Mouse (Mus musculus) lung, postnatal 0 days (tissue): ENCODE measurements around the gene Myo9a. TPM values are rescaled to one million over a fixed set of nuclear protein-coding genes. Genes with fewer than 3 reads are reported as not detected.

Experiments
- ATAC-seq: fragments of 200-750 bp; cut with Nextera tagmentation; 2 replicates; pipeline ENCODE4 v1.8.0; 2017; ENCODE audit warnings: moderate library complexity
- DNase-seq: peaks from one replicate; pipeline ENCODE4 v3.0.0-alpha.2; 2016; ENCODE audit warnings: low spot score
- H3K27ac ChIP-seq: fragments of 300-500 bp; sonication (generic); 2 replicates; pipeline ENCODE4 v1.5.1; 2014; ENCODE audit warnings: antibody characterized with exemption, mild to moderate bottlenecking, low read length, mixed read lengths
- H3K27me3 ChIP-seq: fragments of 300-500 bp; sonication (generic); replicated peaks from 2 replicates; pipeline ENCODE4 v1.6.1; 2014; ENCODE audit warnings: low read length, mixed read lengths; ENCODE audit not compliant: insufficient read depth
- H3K36me3 ChIP-seq: fragments of 300-500 bp; sonication (generic); 2 replicates; pipeline ENCODE4 v1.6.1; 2014; ENCODE audit warnings: low read length, mixed read lengths; ENCODE audit not compliant: insufficient read depth
- H3K4me1 ChIP-seq: fragments of 300-500 bp; sonication (generic); 2 replicates; pipeline ENCODE4 v1.6.1; 2014; ENCODE audit warnings: antibody characterized with exemption, low read depth, low read length, mixed read lengths; ENCODE audit not compliant: insufficient read depth
- H3K4me2 ChIP-seq: fragments of 300-500 bp; sonication (generic); replicated peaks from 2 replicates; pipeline ENCODE4 v1.6.1; 2014; ENCODE audit warnings: low read depth, mild to moderate bottlenecking, low read length, moderate library complexity, mixed read lengths
- H3K4me3 ChIP-seq: fragments of 300-500 bp; sonication (generic); 2 replicates; pipeline ENCODE4 v1.5.1; 2014; ENCODE audit warnings: low read depth, low read length
- H3K9ac ChIP-seq: fragments of 300-500 bp; sonication (generic); replicated peaks from 2 replicates; pipeline ENCODE4 v1.6.1; 2014; ENCODE audit warnings: low read depth, mild to moderate bottlenecking
- H3K9me3 ChIP-seq: fragments of 300-500 bp; sonication (generic); 2 replicates; pipeline ENCODE4 v1.6.1; 2016; ENCODE audit warnings: low read length, mixed read lengths
- CTCF ChIP-seq: IDR thresholded peaks from 2 replicates; pipeline ENCODE4 v1.5.1; 2016; ENCODE audit warnings: antibody characterized with exemption, mild to moderate bottlenecking
- EP300 ChIP-seq: IDR thresholded peaks from 2 replicates; pipeline ENCODE4 v1.6.1; 2016; ENCODE audit warnings: antibody characterized with exemption, mild to moderate bottlenecking, control low read depth
- WGBS: fragments of 180-500 bp; shearing (Covaris S2); extraction: QIAGEN DNeasy Blood & Tissue Kit; methylation state at CpG from one replicate; pipeline ENCODE4 v1.1.7; 2014; 5-methylcytosine and 5-hydroxymethylcytosine counted together
- polyA plus RNA-seq: library from polyadenylated mRNA; unstranded; fragments of >200 nt; fragmentation: Nextera tagmentation; extraction: Ambion mirVana; gene quantifications from 2 replicates; pipeline ENCODE4 v1.2.1, GENCODE M21; 2015

The Myo9a gene
- polyA plus RNA-seq, 1 experiment from 2014 or later = 8.1 TPM

- ATAC-seq = no peak
- WGBS = 64% methylated on average over 11 of the region's 11 CpGs
These were observed 23.0 kb upstream of the Myo9a start for GRCm38 (mm10) chr9:59727569-59728286.

GRCm38 (mm10) chr9:59731136-59731535 is 19.6 kb upstream of the Myo9a start:
- Histone ChIP-seq H3K4me2 (no peak overlapping the region), H3K9ac (no peak overlapping the region), H3K4me3 (no peak overlapping the region), H3K36me3 (no peaks in the 10 kb centered on the region), H3K9me3 (no peaks in the 10 kb centered on the region), H3K4me1 (peaks cover 5% of the 10 kb centered on the region; the same call in 1 of the 2 replicates), H3K27ac (no peak overlapping the region), H3K27me3 (no peaks in the 10 kb centered on the region)
- WGBS = 79% methylated on average over 5 of the region's 5 CpGs
- DNase-seq (no peak), ATAC-seq (no peak)
- TF ChIP-seq EP300 (no peak), CTCF (no peak)

More at GRCm38 (mm10) chr9:59727569-59728286, 23.0 kb upstream of the Myo9a start:
- Histone ChIP-seq H3K9me3 (no peaks in the 10 kb centered on the region), H3K4me2 (no peak overlapping the region), H3K27me3 (no peaks in the 10 kb centered on the region), H3K9ac (no peak overlapping the region), H3K36me3 (no peaks in the 10 kb centered on the region), H3K27ac (no peak overlapping the region), H3K4me3 (no peak overlapping the region), H3K4me1 (peaks cover 4% of the 10 kb centered on the region; the same call in 1 of the 2 replicates)
- DNase-seq = no peak
- no peak for TF ChIP-seq CTCF
- no peak for TF ChIP-seq EP300

- Histone ChIP-seq H3K36me3 (no peaks in the 10 kb centered on the region), H3K4me3 (no peak overlapping the region), H3K27me3 (no peaks in the 10 kb centered on the region), H3K9me3 (no peaks in the 10 kb centered on the region), H3K4me1 (peaks cover 5% of the 10 kb centered on the region; the same call in 1 of the 2 replicates), H3K9ac (no peak overlapping the region), H3K27ac (peak overlapping the region; percentile 15; the same call in 1 of the 2 replicates), H3K4me2 (no peak overlapping the region)
- ATAC-seq (peak; percentile 37), DNase-seq (peak; percentile 37)
- 48% methylated on average over 6 of the region's 6 CpGs for WGBS
- TF ChIP-seq EP300 (no peak), CTCF (no peak)
These were observed 17.6 kb upstream of the Myo9a start for GRCm38 (mm10) chr9:59733075-59733474.

GRCm38 (mm10) chr9:59735394-59735793 is 15.3 kb upstream of the Myo9a start:
- Histone ChIP-seq H3K36me3 (no peaks in the 10 kb centered on the region), H3K9me3 (no peaks in the 10 kb centered on the region), H3K4me1 (peaks cover 5% of the 10 kb centered on the region; the same call in 1 of the 2 replicates), H3K27me3 (no peaks in the 10 kb centered on the region), H3K27ac (no peak overlapping the region), H3K9ac (no peak overlapping the region), H3K4me2 (no peak overlapping the region), H3K4me3 (no peak overlapping the region)
- ATAC-seq (no peak), DNase-seq (no peak)
- TF ChIP-seq CTCF = no peak
- no peak for TF ChIP-seq EP300
- WGBS = 31% methylated on average over 4 of the region's 4 CpGs

GRCm38 (mm10) chr9:59740593-59740992 is 10.1 kb upstream of the Myo9a start:
- TF ChIP-seq CTCF = no peak
- no peak for TF ChIP-seq EP300
- DNase-seq = no peak
- Histone ChIP-seq H3K4me1 (no peaks in the 10 kb centered on the region), H3K9me3 (no peaks in the 10 kb centered on the region), H3K27ac (no peak overlapping the region), H3K36me3 (no peaks in the 10 kb centered on the region), H3K4me3 (no peak overlapping the region), H3K4me2 (no peak overlapping the region), H3K27me3 (no peaks in the 10 kb centered on the region), H3K9ac (no peak overlapping the region)
- WGBS = 75% methylated on average over 2 of the region's 2 CpGs
- no peak for ATAC-seq

GRCm38 (mm10) chr9:59743903-59744302 is 6.8 kb upstream of the Myo9a start:
- TF ChIP-seq CTCF (no peak), EP300 (no peak)
- Histone ChIP-seq H3K4me1 (no peaks in the 10 kb centered on the region), H3K4me2 (no peak overlapping the region), H3K27ac (no peak overlapping the region), H3K36me3 (no peaks in the 10 kb centered on the region), H3K27me3 (no peaks in the 10 kb centered on the region), H3K9me3 (no peaks in the 10 kb centered on the region), H3K4me3 (no peak overlapping the region), H3K9ac (no peak overlapping the region)
- DNase-seq = no peak
- 96% methylated on average over 3 of the region's 3 CpGs for WGBS
- ATAC-seq = no peak
